Mouse (Mus musculus) CH12.LX (cell line): ENCODE data around the gene Tpx2.

Source experiments
- BHLHE40 ChIP-seq: IDR thresholded peaks from 2 replicates; pipeline ENCODE4 v1.6.1; 2011; ENCODE audit warnings: mild to moderate bottlenecking, low read depth, low read length, improper control_type of control experiment
- E2F4 ChIP-seq: IDR thresholded peaks from 2 replicates; pipeline ENCODE4 v1.6.1; 2011; ENCODE audit warnings: low read depth, low read length, improper control_type of control experiment; ENCODE audit not compliant: insufficient replicate concordance
- EP300 ChIP-seq: IDR thresholded peaks from 2 replicates; pipeline ENCODE4 v1.6.1; 2011; ENCODE audit warnings: low read length, improper control_type of control experiment
- HCFC1 ChIP-seq: IDR thresholded peaks from 2 replicates; pipeline ENCODE4 v1.6.1; 2012; ENCODE audit warnings: low read depth, mild to moderate bottlenecking, inconsistent platforms, low read length, improper control_type of control experiment
- MAFK ChIP-seq: IDR thresholded peaks from 2 replicates; pipeline ENCODE4 v1.6.1; 2011; ENCODE audit warnings: low read length, improper control_type of control experiment; ENCODE audit not compliant: insufficient replicate concordance
- MAX ChIP-seq: IDR thresholded peaks from 2 replicates; pipeline ENCODE4 v1.6.1; 2011; ENCODE audit warnings: low read length, improper control_type of control experiment
- POLR2A ChIP-seq: IDR thresholded peaks from 2 replicates; pipeline ENCODE4 v1.6.1; 2011; ENCODE audit warnings: low read depth, mild to moderate bottlenecking, improper control_type of control experiment, low read length
- SIN3A ChIP-seq: IDR thresholded peaks from 2 replicates; pipeline ENCODE4 v1.6.1; 2012; ENCODE audit warnings: low read length, improper control_type of control experiment, inconsistent platforms

GRCm38 (mm10) chr2:152816657-152817348 lies 31.0 kb upstream of the Tpx2 start:
- TF ChIP-seq MAX (no peak), HCFC1 (no peak), POLR2A (no peak), EP300 (peak; percentile 8; the same call in 1 of the 2 replicates), MAFK (no peak), BHLHE40 (no peak), SIN3A (peak; percentile 65; the same call in 1 of the 2 replicates), E2F4 (no peak)
